Mouse (Mus musculus): ENCODE measurements at regions not wholly inside any gene's neighbourhood (a gene's known extent, or its start where the extent isn't known, plus 50 kb on each side); places are given as distances from the start of the nearest gene placed in this dataset.

GRCm38 (mm10) chr1:177568056-177568816 is 126.1 kb downstream of the Zbtb18 start:
- DNase-seq (ENCODE audit: low read depth, low spot score) = no peak

GRCm38 (mm10) chr1:177569572-177569971 is 127.4 kb downstream of the Zbtb18 start:
- no peak for DNase-seq (ENCODE audit: low read depth, low spot score)

GRCm38 (mm10) chr1:177573017-177573725 is 131.0 kb downstream of the Zbtb18 start:
- peak; percentile 93 for DNase-seq (ENCODE audit: low read depth, low spot score)

GRCm38 (mm10) chr1:177573781-177574180 is 131.6 kb downstream of the Zbtb18 start:
- peak; percentile 62 for DNase-seq (ENCODE audit: low read depth, low spot score)

GRCm38 (mm10) chr1:177574312-177574711 is 132.2 kb downstream of the Zbtb18 start:
- DNase-seq (ENCODE audit: low read depth, low spot score) = no peak

GRCm38 (mm10) chr1:177584302-177584886 is 142.2 kb downstream of the Zbtb18 start:
- DNase-seq (ENCODE audit: low read depth, low spot score) = no peak

GRCm38 (mm10) chr1:177585320-177585719 is 143.2 kb downstream of the Zbtb18 start:
- no peak for DNase-seq (ENCODE audit: low read depth, low spot score)

- no peak for DNase-seq (ENCODE audit: low read depth, low spot score)
These were observed 140.6 kb upstream of the 1700016C15Rik start for GRCm38 (mm10) chr1:177589034-177589433.

- no peak for DNase-seq (ENCODE audit: low read depth, low spot score)
These were observed 140.0 kb upstream of the 1700016C15Rik start for GRCm38 (mm10) chr1:177589656-177590055.

- DNase-seq (ENCODE audit: low read depth, low spot score) = no peak
These were observed 137.9 kb upstream of the 1700016C15Rik start for GRCm38 (mm10) chr1:177591742-177592141.

- DNase-seq (ENCODE audit: low read depth, low spot score) = no peak
These were observed 137.3 kb upstream of the 1700016C15Rik start for GRCm38 (mm10) chr1:177592337-177592736.

- no peak for DNase-seq (ENCODE audit: low read depth, low spot score)
These were observed 135.3 kb upstream of the 1700016C15Rik start for GRCm38 (mm10) chr1:177594341-177594740.

- DNase-seq (ENCODE audit: low read depth, low spot score) = no peak
These were observed 134.2 kb upstream of the 1700016C15Rik start for GRCm38 (mm10) chr1:177595326-177595914.

- peak; percentile 38 for DNase-seq (ENCODE audit: low read depth, low spot score)
These were observed 132.6 kb upstream of the 1700016C15Rik start for GRCm38 (mm10) chr1:177597036-177597435.

GRCm38 (mm10) chr1:177605353-177605969 is 124.2 kb upstream of the 1700016C15Rik start:
- no peak for DNase-seq (ENCODE audit: low read depth, low spot score)

GRCm38 (mm10) chr1:177607565-177607964 is 122.0 kb upstream of the 1700016C15Rik start:
- DNase-seq (ENCODE audit: low read depth, low spot score) = no peak

- no peak for DNase-seq (ENCODE audit: low read depth, low spot score)
These were observed 121.0 kb upstream of the 1700016C15Rik start for GRCm38 (mm10) chr1:177608551-177609020.

GRCm38 (mm10) chr1:177609226-177609625 is 120.4 kb upstream of the 1700016C15Rik start:
- no peak for DNase-seq (ENCODE audit: low read depth, low spot score)

GRCm38 (mm10) chr1:177609683-177610082 is 119.9 kb upstream of the 1700016C15Rik start:
- no peak for DNase-seq (ENCODE audit: low read depth, low spot score)

GRCm38 (mm10) chr1:177610156-177610555 is 119.5 kb upstream of the 1700016C15Rik start:
- no peak for DNase-seq (ENCODE audit: low read depth, low spot score)

- no peak for DNase-seq (ENCODE audit: low read depth, low spot score)
These were observed 117.1 kb upstream of the 1700016C15Rik start for GRCm38 (mm10) chr1:177612546-177612945.

GRCm38 (mm10) chr1:177615609-177616008 is 114.0 kb upstream of the 1700016C15Rik start:
- DNase-seq (ENCODE audit: low read depth, low spot score) = no peak
